Mouse (Mus musculus) heart, adult 2 months (tissue): ENCODE results near the gene Bahd1. TPM values are rescaled to one million over a fixed set of nuclear protein-coding genes. Genes with fewer than 3 reads are reported as not detected.

Source experiments
- DNase-seq, 2 experiments: peaks; one replicate each; pipeline ENCODE4 v3.0.0; 2021
- H3K27ac ChIP-seq: fragments of 200-600 bp; 2 replicates; pipeline ENCODE4 v1.8.1; 2022
- H3K27me3 ChIP-seq: fragments of 200-500 bp; 2 replicates; pipeline ENCODE4 v1.6.1; 2012; ENCODE audit warnings: mild to moderate bottlenecking, low read length, inconsistent platforms, mixed read lengths; ENCODE audit not compliant: control insufficient read depth, insufficient read depth
- H3K36me3 ChIP-seq: fragments of 200-500 bp; 2 replicates; pipeline ENCODE4 v1.6.1; 2012; ENCODE audit warnings: low read length, inconsistent platforms; ENCODE audit not compliant: control insufficient read depth, insufficient read depth
- H3K4me1 ChIP-seq: fragments of 200-500 bp; 2 replicates; pipeline ENCODE4 v1.6.1; 2011; ENCODE audit warnings: low read length; ENCODE audit not compliant: control insufficient read depth, insufficient read depth
- H3K4me3 ChIP-seq: fragments of 200-600 bp; 2 replicates; pipeline ENCODE4 v1.8.1; 2022
- H3K79me2 ChIP-seq: fragments of 200-500 bp; replicated peaks from 2 replicates; pipeline ENCODE4 v1.6.1; 2012; ENCODE audit warnings: mild to moderate bottlenecking, inconsistent platforms, low read length, moderate library complexity, mixed read lengths; ENCODE audit not compliant: control insufficient read depth, insufficient read depth
- H3K9ac ChIP-seq: fragments of 200-500 bp; 2 replicates; pipeline ENCODE4 v1.6.1; 2012; ENCODE audit warnings: low read depth, mild to moderate bottlenecking, control low read depth, inconsistent platforms, low read length, mixed read lengths
- CTCF ChIP-seq: fragments of 200-600 bp; IDR thresholded peaks from 2 replicates; pipeline ENCODE4 v1.8.1; 2022; ENCODE audit warnings: antibody characterized with exemption, mild to moderate bottlenecking, moderate library complexity
- EP300 ChIP-seq: fragments of 200-500 bp; IDR thresholded peaks from 2 replicates; pipeline ENCODE4 v1.6.1; 2011; ENCODE audit warnings: low read depth, low read length, control low read depth; ENCODE audit not compliant: insufficient read depth
- POLR2A ChIP-seq: fragments of 200-500 bp; IDR thresholded peaks from 2 replicates; pipeline ENCODE4 v1.6.1; 2011; ENCODE audit warnings: mild to moderate bottlenecking, low read depth, low read length, control low read depth; ENCODE audit not compliant: insufficient read depth
- WGBS: fragments of 180-500 bp; shearing (Covaris S2); methylation state at CpG from one replicate; pipeline ENCODE4 v1.1.7; 2018; 5-methylcytosine and 5-hydroxymethylcytosine counted together
- intact Hi-C: fragments of 180-260 bp; cut with DNase I; formaldehyde crosslinking; loops from one replicate; pipeline ENCODE4 v1.15.1; 2025
- polyA plus RNA-seq: library from polyadenylated mRNA; depleted of rRNA; stranded (reverse); fragments of >200 nt; gene quantifications from 2 replicates; pipeline ENCODE4 v1.2.3, GENCODE M21; 2012
- total RNA-seq, 2 experiments: library from RNA; stranded (reverse); gene quantifications; 2 replicates each; pipeline ENCODE4 v1.2.3; 2021

The Bahd1 gene
- total and polyA plus RNA-seq, 3 experiments = 9.9 to 20.1 (median 14.8) TPM

- Histone ChIP-seq H3K4me1 (no peaks in the 10 kb centered on the region), H3K36me3 (no peaks in the 10 kb centered on the region), H3K9ac (no peak overlapping the region), H3K79me2 (no peaks in the 10 kb centered on the region), H3K27me3 (no peaks in the 10 kb centered on the region), H3K27ac (no peak overlapping the region), H3K4me3 (no peak overlapping the region)
- DNase-seq = no peak
- intact Hi-C loops = no loop called here
- TF ChIP-seq EP300 (no peak), CTCF (no peak), POLR2A (no peak)
- WGBS = 21% methylated on average over 2 of the region's 2 CpGs
Observed at GRCm38 (mm10) chr2:118959644-118960043, 59.5 kb downstream of the Bahd1 start.

- intact Hi-C loops = no loop called here
- Histone ChIP-seq H3K4me3 (no peak overlapping the region), H3K9ac (no peak overlapping the region), H3K27ac (no peak overlapping the region), H3K36me3 (no peaks in the 10 kb centered on the region), H3K27me3 (no peaks in the 10 kb centered on the region), H3K4me1 (no peaks in the 10 kb centered on the region), H3K79me2 (no peaks in the 10 kb centered on the region)
- TF ChIP-seq POLR2A (no peak), EP300 (no peak)
- WGBS = 85% methylated on average over 2 of the region's 2 CpGs
- no peak for DNase-seq
Observed at GRCm38 (mm10) chr2:118960413-118960812, 60.2 kb downstream of the Bahd1 start.

GRCm38 (mm10) chr2:118961546-118961945 lies 61.4 kb downstream of the Bahd1 start:
- no peak for DNase-seq
- H3K4me1 ChIP-seq = no peaks in the 10 kb centered on the region
- H3K9ac ChIP-seq = no peak overlapping the region
- H3K27me3 ChIP-seq = no peaks in the 10 kb centered on the region
- no peaks in the 10 kb centered on the region for H3K79me2 ChIP-seq
- WGBS = 49% methylated on average over 2 of the region's 2 CpGs
- no peak for TF ChIP-seq POLR2A
- TF ChIP-seq EP300 = no peak
- no peak for TF ChIP-seq CTCF
- intact Hi-C loops = no loop called here
- no peaks in the 10 kb centered on the region for H3K36me3 ChIP-seq
- H3K27ac ChIP-seq = no peak overlapping the region
- H3K4me3 ChIP-seq = no peak overlapping the region

GRCm38 (mm10) chr2:118963007-118963675 lies 63.0 kb downstream of the Bahd1 start:
- H3K4me1 ChIP-seq = no peaks in the 10 kb centered on the region
- intact Hi-C loops = no loop called here
- no peaks in the 10 kb centered on the region for H3K36me3 ChIP-seq
- DNase-seq = no peak
- H3K9ac ChIP-seq = no peak overlapping the region
- WGBS = 48% methylated on average over 9 of the region's 9 CpGs
- H3K27me3 ChIP-seq = no peaks in the 10 kb centered on the region
- TF ChIP-seq CTCF (peak; percentile 8; the same call in 1 of the 2 replicates), POLR2A (no peak), EP300 (no peak)
- no peak overlapping the region for H3K27ac ChIP-seq
- H3K79me2 ChIP-seq = no peaks in the 10 kb centered on the region
- H3K4me3 ChIP-seq = no peak overlapping the region

GRCm38 (mm10) chr2:118963676-118964012 lies 63.5 kb downstream of the Bahd1 start:
- TF ChIP-seq CTCF (no peak), POLR2A (no peak), EP300 (no peak)
- H3K9ac ChIP-seq = no peak overlapping the region
- no peaks in the 10 kb centered on the region for H3K4me1 ChIP-seq
- no peaks in the 10 kb centered on the region for H3K79me2 ChIP-seq
- intact Hi-C loops = no loop called here
- no peak for DNase-seq
- 33% methylated on average over 7 of the region's 7 CpGs for WGBS
- no peak overlapping the region for H3K27ac ChIP-seq
- H3K27me3 ChIP-seq = no peaks in the 10 kb centered on the region
- H3K4me3 ChIP-seq = no peak overlapping the region
- no peaks in the 10 kb centered on the region for H3K36me3 ChIP-seq

GRCm38 (mm10) chr2:118969585-118970147 lies 69.5 kb downstream of the Bahd1 start:
- H3K4me1 ChIP-seq = no peaks in the 10 kb centered on the region
- H3K79me2 ChIP-seq = no peaks in the 10 kb centered on the region
- intact Hi-C loops = loop anchor here (10.0 kb wide), 2 partner anchors 155 to 335 kb away; partner anchors contain the start of gene Knstrn
- H3K36me3 ChIP-seq = no peaks in the 10 kb centered on the region
- 81% methylated on average over 11 of the region's 11 CpGs for WGBS
- no peaks in the 10 kb centered on the region for H3K27me3 ChIP-seq
- no peak overlapping the region for H3K27ac ChIP-seq
- TF ChIP-seq POLR2A = no peak
- no peak for TF ChIP-seq EP300
- no peak for TF ChIP-seq CTCF
- H3K4me3 ChIP-seq = no peak overlapping the region
- DNase-seq = no peak
- no peak overlapping the region for H3K9ac ChIP-seq
